Mouse (Mus musculus) granulocyte monocyte progenitor cell, adult 5-6 weeks (primary cell): ENCODE results near the gene Acvr1. TPM values are rescaled to one million over a fixed set of nuclear protein-coding genes. Genes with fewer than 3 reads are reported as not detected.

Experiments used
- ATAC-seq: replicated peaks from 2 replicates; pipeline ENCODE4 v1.8.0; 2016; ENCODE audit warnings: mild to moderate bottlenecking, moderate TSS enrichment, inconsistent platforms; ENCODE audit not compliant: poor library complexity, severe bottlenecking
- total RNA-seq, 2 experiments: library from RNA; stranded (forward) in 1 of 2; stranded (reverse) in 1 of 2; fragments of 200-712, 200-1000 nt in 1 of 2; fragments of >200 nt in 1 of 2; fragmentation: Nextera tagmentation in 1 of 2; gene quantifications; 2 replicates each; pipeline ENCODE4 v1.2.3; 2014 to 2017

The Acvr1 gene
- total RNA-seq, 2 experiments from 2014 or later, result 0.88 to 3.9 TPM

DNA sequence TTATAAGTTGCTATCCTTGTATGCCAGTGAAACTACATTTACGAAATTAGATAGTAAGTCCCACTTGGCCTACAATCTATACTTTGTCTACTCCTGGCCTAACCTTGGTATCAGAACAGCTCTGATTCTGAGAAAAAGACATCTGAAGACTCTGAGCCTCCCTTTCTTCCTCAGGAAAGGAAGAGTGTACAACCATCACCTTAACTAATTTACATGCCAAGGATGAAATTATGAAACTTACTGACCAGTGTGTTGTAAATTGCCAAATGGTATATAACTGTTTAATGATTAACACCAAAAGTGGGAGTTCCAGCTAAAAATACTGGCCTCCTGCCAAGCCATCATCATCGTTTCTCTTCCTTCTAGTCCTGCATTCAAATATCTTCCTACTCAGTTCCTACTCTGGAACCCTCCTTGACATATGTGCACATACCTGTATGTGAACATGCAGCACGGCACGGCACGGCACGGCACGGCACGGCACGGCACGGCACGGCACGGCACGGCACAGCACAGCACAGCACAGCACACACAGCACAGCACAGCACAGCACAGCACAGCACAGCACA, 141.4 kb downstream of the Acvr1 start:
- no peak for ATAC-seq

GRCm38 (mm10) chr2:58423319-58423718, 143.6 kb downstream of the Acvr1 start:
- no peak for ATAC-seq

DNA sequence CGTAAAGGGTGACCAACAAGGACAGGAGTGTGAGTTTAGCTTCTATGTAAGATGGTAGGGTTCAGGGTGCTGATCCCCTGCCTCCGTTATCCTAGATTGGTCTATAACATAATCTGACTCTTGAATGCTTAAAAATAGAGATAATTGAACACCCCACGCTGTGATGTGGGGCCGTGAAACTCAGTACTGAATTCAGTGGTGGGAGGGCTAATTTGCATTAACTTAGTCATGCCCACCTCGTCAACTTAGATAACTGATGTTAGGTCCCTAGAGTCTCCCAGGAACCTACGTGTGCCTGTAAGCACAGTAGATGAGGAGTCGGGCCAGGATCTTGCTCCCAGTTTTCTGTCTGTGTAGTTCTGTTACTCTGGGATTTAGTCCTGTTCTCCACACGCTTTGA, 147.4 kb downstream of the Acvr1 start:
- no peak for ATAC-seq

- no peak for ATAC-seq
These were observed 148.8 kb downstream of the Acvr1 start for GRCm38 (mm10) chr2:58418109-58418508.

- ATAC-seq, result no peak
These were observed 149.3 kb downstream of the Acvr1 start for GRCm38 (mm10) chr2:58417684-58418083.

- ATAC-seq, result peak; percentile 68
These were observed 151.9 kb downstream of the Acvr1 start for GRCm38 (mm10) chr2:58415037-58415436.

GRCm38 (mm10) chr2:58408926-58409634, 157.9 kb downstream of the Acvr1 start:
- no peak for ATAC-seq

DNA sequence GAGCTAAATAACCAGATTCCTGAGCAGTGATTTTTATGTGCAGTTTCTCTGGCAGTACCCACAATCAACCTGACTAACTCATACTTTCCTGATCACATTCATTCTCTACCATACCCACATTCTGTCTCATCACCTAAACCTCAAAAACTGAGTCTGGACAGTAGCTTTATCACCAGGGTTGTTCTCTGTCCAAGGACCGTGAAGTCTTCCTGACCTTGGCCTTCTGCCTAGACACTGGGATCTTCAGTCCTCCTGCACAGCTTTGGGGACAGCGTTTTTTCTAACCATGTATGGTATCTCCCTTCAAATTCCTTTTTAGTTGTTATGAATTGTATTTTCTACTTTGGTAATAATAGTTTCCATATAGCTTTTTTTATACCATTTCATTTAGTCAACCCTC, 163.5 kb downstream of the Acvr1 start:
- ATAC-seq, result no peak

DNA sequence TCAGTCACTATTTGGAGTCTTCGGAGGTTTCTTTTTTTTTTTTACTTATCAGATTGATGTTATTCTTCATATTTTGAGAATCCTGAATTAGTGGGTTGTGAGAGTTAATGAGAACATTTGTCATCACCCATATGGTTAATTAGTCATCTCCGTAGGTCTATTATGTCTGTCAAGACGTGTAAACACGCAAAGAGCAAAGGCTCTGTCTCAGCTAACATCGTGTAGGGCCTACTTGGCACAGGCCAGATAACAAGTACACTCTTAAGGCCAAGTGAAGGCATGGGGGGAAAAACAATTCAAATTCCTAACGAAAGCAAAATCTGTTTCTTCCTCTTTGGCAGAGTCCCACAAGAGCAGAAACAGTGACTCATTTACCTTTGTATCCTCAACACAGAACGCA, 178.4 kb downstream of the Acvr1 start:
- ATAC-seq, result no peak

- no peak for ATAC-seq
These were observed 186.9 kb downstream of the Acvr1 start for GRCm38 (mm10) chr2:58380020-58380419.

- ATAC-seq, result no peak
These were observed 187.5 kb downstream of the Acvr1 start for GRCm38 (mm10) chr2:58379475-58379874.

GRCm38 (mm10) chr2:58377417-58378130, 189.4 kb downstream of the Acvr1 start:
- no peak for ATAC-seq

DNA sequence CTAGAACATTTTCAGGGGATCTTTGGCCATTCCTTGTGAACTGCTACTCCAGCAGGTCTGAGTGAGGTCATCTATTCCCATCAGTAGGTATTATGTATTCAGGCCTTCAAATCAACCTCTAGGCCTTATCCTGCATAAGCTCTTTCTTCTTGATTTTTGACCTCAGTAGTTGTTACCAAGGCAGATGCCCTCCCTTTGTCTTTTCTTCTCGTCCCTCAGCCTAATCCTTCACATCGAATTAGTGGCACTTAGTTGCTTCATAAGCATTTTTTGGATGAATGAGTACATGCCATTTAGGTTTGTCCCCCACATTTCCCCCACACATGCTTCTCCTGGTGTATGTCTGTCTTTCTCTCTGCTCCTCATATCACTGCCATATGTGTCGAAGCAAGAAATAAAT, 200.8 kb downstream of the Acvr1 start:
- ATAC-seq, result no peak

DNA sequence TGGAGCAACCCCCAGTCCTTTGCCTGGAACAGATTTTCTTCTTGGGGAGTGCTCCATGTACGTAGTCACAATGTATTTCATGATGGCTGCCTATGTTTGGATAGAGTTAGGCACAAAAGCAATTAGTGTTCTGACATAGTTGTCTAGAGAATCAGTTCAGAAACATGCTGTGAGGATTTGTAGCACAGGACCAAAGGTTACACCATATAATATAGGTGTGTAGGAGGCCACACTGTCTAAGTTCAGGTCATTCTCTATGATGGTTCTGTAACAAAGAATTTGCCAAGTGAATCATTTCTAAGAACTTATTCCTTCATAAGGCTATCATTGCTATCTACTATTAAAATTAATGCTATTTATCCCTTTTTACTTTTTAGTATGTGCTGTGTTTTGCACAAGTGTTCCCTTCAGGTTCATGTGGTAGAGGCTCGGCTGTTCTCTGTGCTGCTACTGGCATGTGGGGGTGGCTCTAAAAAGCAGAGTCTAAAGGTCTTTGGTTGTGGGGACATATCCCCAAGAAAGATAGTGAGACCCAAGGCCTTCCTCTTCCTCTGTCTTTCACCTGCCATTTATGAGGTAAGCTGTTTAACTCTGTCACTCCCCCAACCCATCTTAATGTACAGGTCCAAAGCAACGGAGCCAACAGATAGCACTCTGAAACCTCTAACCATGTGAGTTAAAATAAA, 205.5 kb downstream of the Acvr1 start:
- no peak for ATAC-seq

GRCm38 (mm10) chr2:58358132-58358460, 208.9 kb downstream of the Acvr1 start:
- 0 out of 2 replicates have a peak, but pooled peaks have one; percentile 3 for ATAC-seq

- ATAC-seq, result peak; percentile 88
These were observed 209.4 kb downstream of the Acvr1 start, which contains the start of gene Acvr1c for GRCm38 (mm10) chr2:58357414-58358131. Acvr1c (minus strand) TSS chr2:58357895.

DNA sequence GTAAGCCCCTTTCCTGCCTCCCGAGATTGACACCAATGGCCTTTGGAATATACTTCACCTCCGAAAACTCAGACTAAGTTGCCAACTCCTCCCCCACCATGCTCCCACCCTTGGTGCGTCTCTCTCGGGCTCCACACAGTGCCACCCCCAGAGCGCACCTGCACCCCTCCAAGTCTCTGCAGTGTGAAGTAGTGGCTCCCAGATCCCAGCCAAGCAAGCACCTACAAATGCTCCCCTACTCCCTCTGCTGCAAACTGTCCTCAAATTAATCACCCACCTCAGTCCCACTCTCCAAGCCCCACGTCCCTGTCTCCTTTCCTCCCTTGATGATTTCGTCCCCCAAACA, 209.9 kb downstream of the Acvr1 start:
- peak; percentile 6; the same call in 1 of the 2 replicates for ATAC-seq

GRCm38 (mm10) chr2:58354389-58354788, 212.6 kb downstream of the Acvr1 start:
- ATAC-seq, result no peak

- ATAC-seq, result no peak
These were observed 214.1 kb downstream of the Acvr1 start for GRCm38 (mm10) chr2:58352846-58353245.

DNA sequence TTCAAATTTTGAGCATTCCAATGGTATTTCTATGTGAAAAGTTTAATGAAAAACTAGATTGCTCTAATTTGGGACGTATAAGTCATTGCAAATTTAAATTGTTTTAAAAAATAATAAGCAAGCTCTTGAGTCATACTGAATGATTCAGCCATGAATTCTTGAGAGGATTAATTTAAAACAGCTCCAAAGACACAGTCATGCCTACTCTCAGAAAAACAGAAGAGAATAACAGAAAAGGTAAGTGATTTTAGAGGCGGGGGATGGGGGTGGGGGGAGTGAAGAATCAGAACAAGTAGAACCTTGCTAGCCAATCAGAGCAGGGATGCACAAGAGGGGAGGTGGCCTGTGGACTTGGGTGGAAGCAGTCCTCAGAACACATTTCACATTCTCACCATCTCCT, 216.3 kb downstream of the Acvr1 start:
- ATAC-seq, result no peak
